Mouse (Mus musculus) cerebellum, postnatal 10 days (tissue): ENCODE results near the gene Cep68.

Source experiments
- DNase-seq, 2 experiments: peaks; one replicate each; pipeline ENCODE4 v3.0.0; 2021; ENCODE audit warnings: mixed read lengths in 2 of 2

Gene Cep68

GRCm38 (mm10) chr11:20202299-20203011 lies 46.8 kb downstream of the Cep68 start:
- no peak for DNase-seq

- peak; percentile 78 to 79 for DNase-seq
Measured at GRCm38 (mm10) chr11:20201661-20202101, 47.5 kb downstream of the Cep68 start.

- DNase-seq, result peak; percentile 100
Measured at GRCm38 (mm10) chr11:20200713-20201575, 48.3 kb downstream of the Cep68 start, which contains the start of gene Rab1a. Gene Rab1a, plus strand, starts transcription at chr11:20201432.

- no peak for DNase-seq
Measured at GRCm38 (mm10) chr11:20193100-20193736, 56.0 kb downstream of the Cep68 start.

GRCm38 (mm10) chr11:20187271-20187670 lies 62.0 kb downstream of the Cep68 start:
- DNase-seq, result no peak
